Comparison of ENCODE assay signal across 9 mouse cellular contexts in the genomic region with DNA sequence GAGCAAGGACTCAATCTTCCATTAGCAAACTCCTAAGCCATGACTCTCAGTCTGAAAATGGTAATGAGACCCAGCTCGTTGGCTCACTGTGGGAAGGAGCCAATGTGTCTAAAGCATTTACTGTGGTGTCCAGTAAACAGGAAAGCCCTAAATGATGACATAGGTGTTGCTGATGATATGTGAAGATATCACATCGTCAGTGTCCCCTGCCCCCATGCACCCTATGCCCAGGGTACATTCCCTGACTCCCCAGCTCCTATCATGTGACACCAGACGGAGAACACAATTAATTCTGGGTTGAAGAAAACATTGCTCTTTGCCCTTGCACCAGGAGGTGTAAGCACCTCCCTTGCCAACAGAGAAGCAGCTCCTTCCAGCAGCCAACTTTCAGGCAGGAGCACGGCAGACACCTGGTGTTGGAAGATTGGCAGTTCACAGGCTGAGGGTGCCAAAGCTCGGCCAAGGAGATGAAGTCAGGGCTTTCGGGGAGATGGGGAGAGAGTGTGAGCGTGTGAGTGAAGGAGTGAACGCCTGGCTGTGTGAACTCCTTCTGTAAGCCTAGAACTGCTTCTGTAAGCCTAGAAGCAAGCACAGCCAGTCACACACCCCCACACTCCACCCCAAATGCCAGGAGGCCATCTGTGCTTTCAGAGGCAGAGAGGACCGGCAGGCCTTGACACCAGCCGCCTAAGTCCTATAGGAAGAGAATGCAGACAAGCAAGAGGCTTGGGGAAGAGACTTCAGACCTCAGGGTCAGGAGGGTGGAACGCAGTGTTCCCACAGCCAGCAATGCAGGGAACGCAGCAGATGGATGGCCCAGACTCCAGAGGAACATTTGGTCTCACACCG. TPM values are rescaled to one million over a fixed set of nuclear protein-coding genes. Genes with fewer than 3 reads are reported as not detected.
DNase-seq lines count a peak whose midpoint lies in the region; ATAC-seq and TF ChIP-seq lines count a peak whose summit lies in the region.
"Had no signal": no experiment of that assay in that cellular context is flagged by ENCODE, and none has a peak within 500 bp of the region (broad histone marks: within the 10 kb centered on the region; RNA-seq: fewer than 3 reads in every experiment).

No protein-coding gene starts in this region.

- ATAC-seq in midbrain, embryonic 11.5 days (ENCODE audit: low FRiP score), result no peak

- TF ChIP-seq CTCF in brain, embryonic 14.5 days (IDR thresholded peaks at IDR 0.05; ENCODE audit: borderline replicate concordance, extremely low read depth, insufficient read depth, insufficient read length), result no peak

- peak; percentile 93 for DNase-seq in heart, adult 11 months
- DNase-seq in heart, adult 9 months (ENCODE audit: low spot score in 2 of 2), result no peak
- DNase-seq in brain, embryonic 14.5 days (ENCODE audit: low read depth), result peak; percentile 45
- DNase-seq in cerebellum, postnatal 36 days, result peak; percentile 79 to 82
- peak; percentile 43 to 66 for DNase-seq in layer of hippocampus, postnatal 14 days (ENCODE audit: low spot score in 2 of 2)
- no peak for DNase-seq in adrenal gland, postnatal 36 days
- no peak for DNase-seq in retina, embryonic 14.5 days (ENCODE audit: low spot score)
- no peak for DNase-seq in midbrain, embryonic 11.5 days (ENCODE audit: low spot score, missing footprints)

- 82% methylated on average over 13 of the region's 13 CpGs for WGBS in midbrain, embryonic 11.5 days

- H3K9me3 ChIP-seq in midbrain, embryonic 11.5 days (ENCODE audit: control insufficient read depth, low read length), result no peaks in the 10 kb centered on the region

- no peaks in the 10 kb centered on the region for H3K27me3 ChIP-seq in midbrain, embryonic 11.5 days (ENCODE audit: control insufficient read depth, insufficient read depth, low read length)

- no peak overlapping the region for H3K4me2 ChIP-seq in midbrain, embryonic 11.5 days

- no peak overlapping the region for H3K4me3 ChIP-seq in midbrain, embryonic 11.5 days (ENCODE audit: low read depth, low read length)

- H3K9ac ChIP-seq in midbrain, embryonic 11.5 days (ENCODE audit: low read length), result no peak overlapping the region

- H3K4me1 ChIP-seq in midbrain, embryonic 11.5 days (ENCODE audit: control insufficient read depth, insufficient read depth, low read length), result no peaks in the 10 kb centered on the region

- H3K36me3 ChIP-seq in midbrain, embryonic 11.5 days (ENCODE audit: control insufficient read depth, insufficient read depth, low read length), result no peaks in the 10 kb centered on the region

- no peak overlapping the region for H3K27ac ChIP-seq in midbrain, embryonic 11.5 days (ENCODE audit: low read depth, low read length)

- no peak for TF ChIP-seq POLR2A in brain, embryonic 14.5 days (IDR thresholded peaks at IDR 0.05; ENCODE audit: borderline replicate concordance, extremely low read depth, insufficient read depth, insufficient read length, poor library complexity, severe bottlenecking)

RNA-seq across cellular contexts. Expression of a gene that starts 13.9 kb away (rescaled TPM):
- polyA plus RNA-seq in brain, embryonic 14.5 days (2012; rRNA removed), result 1.3 and 2.6 TPM in 2 replicates
- not detected for total RNA-seq in layer of hippocampus, postnatal 14 days (2021)
- total RNA-seq in adrenal gland, postnatal 36 days (2021), result not detected
- not detected in 2 replicates for polyA plus RNA-seq in midbrain, embryonic 11.5 days (2014; fragmentation: Nextera tagmentation; extraction: Ambion mirVana)
- total RNA-seq: layer of hippocampus, adult 8-10 months had no signal

RNA-seq across cellular contexts. Expression of a gene that starts 40.6 kb away (rescaled TPM):
- polyA plus RNA-seq in brain, embryonic 14.5 days (2012; rRNA removed), result 12.9 and 15.2 TPM in 2 replicates
- total RNA-seq in layer of hippocampus, postnatal 14 days (2021), result 100 to 1,000 TPM; 213 to 218 TPM
- 100 to 1,000 TPM; 110 to 137 TPM for total RNA-seq in adrenal gland, postnatal 36 days (2021)
- 0.07 and 0.08 TPM in 2 replicates for polyA plus RNA-seq in midbrain, embryonic 11.5 days (2014; fragmentation: Nextera tagmentation; extraction: Ambion mirVana)

RNA-seq across cellular contexts. Expression of a gene that starts 56.9 kb away (rescaled TPM):
- 23.6 and 31.3 TPM in 2 replicates for polyA plus RNA-seq in brain, embryonic 14.5 days (2012; rRNA removed)
- total RNA-seq in layer of hippocampus, postnatal 14 days (2021), result 10 to 100 TPM; 82.3 to 86.7 TPM
- 1 to 10 TPM in 1 of 2 experiments, under 1 TPM in 1; 0.60 to 1.1 TPM for total RNA-seq in adrenal gland, postnatal 36 days (2021)
- polyA plus RNA-seq in midbrain, embryonic 11.5 days (2014; fragmentation: Nextera tagmentation; extraction: Ambion mirVana), result 1.9 and 2.6 TPM in 2 replicates

Comparison
In these comparisons a context has a peak if more than half of its experiments do, and no peak if none do; other contexts are left out.
1. DNase-seq: peak in heart, adult 11 months (single experiment), brain, embryonic 14.5 days (single experiment), cerebellum, postnatal 36 days (2 of 2) and layer of hippocampus, postnatal 14 days (2 of 2); none in heart, adult 9 months (0 of 2), adrenal gland, postnatal 36 days (0 of 2), retina, embryonic 14.5 days (single experiment) and midbrain, embryonic 11.5 days (single experiment).
2. RNA of a gene that starts 56.9 kb away (total RNA-seq): 82.3 to 86.7 TPM in layer of hippocampus, postnatal 14 days; 0.60 to 1.1 TPM in adrenal gland, postnatal 36 days; every median in the first group is over 10 times any median in the second.